ENCODE assay signal across 15 mouse cellular contexts in genomic region chr1:38442887-38443286, GRCm38 (mm10).
A peak's percentile ranks its signal among the peaks of the same experiment; 100 is the strongest.
DNase-seq lines count a peak whose midpoint lies in the region; ATAC-seq lines count a peak whose summit lies in the region.
"Had no signal": no experiment of that assay in that cellular context is flagged by ENCODE, and none has a peak within 500 bp of the region (broad histone marks: within the 10 kb centered on the region; RNA-seq: fewer than 3 reads in every experiment).

No protein-coding gene starts in this region.

- peaks cover 75% of the 10 kb centered on the region for H3K4me1 ChIP-seq in midbrain, embryonic 10.5 days
- peaks cover 50% of the 10 kb centered on the region for H3K4me1 ChIP-seq in midbrain, embryonic 11.5 days (ENCODE audit: control insufficient read depth, insufficient read depth, low read length)
- peaks cover 43% of the 10 kb centered on the region for H3K4me1 ChIP-seq in heart, embryonic 16.5 days (ENCODE audit: control insufficient read depth, insufficient read depth, low read length)
- H3K4me1 ChIP-seq in liver, embryonic 16.5 days (ENCODE audit: control insufficient read depth, low read depth, low read length): peaks cover 34% of the 10 kb centered on the region

- no peak overlapping the region for H3K4me3 ChIP-seq in midbrain, embryonic 10.5 days
- no peak overlapping the region for H3K4me3 ChIP-seq in midbrain, embryonic 11.5 days (ENCODE audit: low read depth, low read length)
- no peak overlapping the region for H3K4me3 ChIP-seq in heart, embryonic 16.5 days (ENCODE audit: low read length)
- no peak overlapping the region for H3K4me3 ChIP-seq in liver, embryonic 16.5 days (ENCODE audit: low read depth, low read length)
- H3K4me3 ChIP-seq: forebrain, embryonic 12.5 days; layer of hippocampus, adult 2 months had no signal

- H3K36me3 ChIP-seq in midbrain, embryonic 10.5 days: no peaks in the 10 kb centered on the region
- H3K36me3 ChIP-seq in midbrain, embryonic 11.5 days (ENCODE audit: control insufficient read depth, insufficient read depth, low read length): no peaks in the 10 kb centered on the region
- no peaks in the 10 kb centered on the region for H3K36me3 ChIP-seq in heart, embryonic 16.5 days (ENCODE audit: control insufficient read depth, insufficient read depth)
- no peaks in the 10 kb centered on the region for H3K36me3 ChIP-seq in liver, embryonic 16.5 days (ENCODE audit: control insufficient read depth, insufficient read depth)
- H3K36me3 ChIP-seq: forebrain, embryonic 12.5 days had no signal

- no peaks in the 10 kb centered on the region for H3K27me3 ChIP-seq in midbrain, embryonic 10.5 days (ENCODE audit: low read depth, poor library complexity, severe bottlenecking)
- H3K27me3 ChIP-seq in midbrain, embryonic 11.5 days (ENCODE audit: control insufficient read depth, insufficient read depth, low read length): no peaks in the 10 kb centered on the region; the same call in 1 of the 2 replicates
- no peaks in the 10 kb centered on the region for H3K27me3 ChIP-seq in heart, embryonic 16.5 days (ENCODE audit: control insufficient read depth, insufficient read depth, low read length)
- no peaks in the 10 kb centered on the region for H3K27me3 ChIP-seq in liver, embryonic 16.5 days (ENCODE audit: control insufficient read depth, insufficient read depth, low read depth, low read length)
- H3K27me3 ChIP-seq: forebrain, embryonic 12.5 days had no signal

- peak; percentile 74 for DNase-seq in heart, adult 11 months
- no peak for DNase-seq in heart, postnatal 36 days
- DNase-seq in midbrain, embryonic 10.5 days (ENCODE audit: low spot score): no peak
- no peak for DNase-seq in midbrain, embryonic 11.5 days (ENCODE audit: low spot score, missing footprints)
- no peak for DNase-seq in cerebellum, adult 11 months
- no peak for DNase-seq in gastrocnemius, adult 8-10 months (ENCODE audit: low spot score in 2 of 2)
- DNase-seq: cerebellum, adult 18-20 months; right cerebral cortex, postnatal 4 days; thymus, adult 18-20 months had no signal

- no peaks in the 10 kb centered on the region for H3K9me3 ChIP-seq in midbrain, embryonic 10.5 days (replicated peaks)
- no peaks in the 10 kb centered on the region for H3K9me3 ChIP-seq in midbrain, embryonic 11.5 days (ENCODE audit: control insufficient read depth, low read length)
- H3K9me3 ChIP-seq in heart, embryonic 16.5 days (replicated peaks; ENCODE audit: control insufficient read depth, low read length): no peaks in the 10 kb centered on the region
- no peaks in the 10 kb centered on the region for H3K9me3 ChIP-seq in liver, embryonic 16.5 days (replicated peaks; ENCODE audit: control insufficient read depth, low read length)
- H3K9me3 ChIP-seq: forebrain, embryonic 12.5 days had no signal

- ATAC-seq in midbrain, embryonic 11.5 days (ENCODE audit: low FRiP score): no peak
- peak; percentile 89 for ATAC-seq in heart, embryonic 16.5 days (replicated peaks; ENCODE audit: extremely low read depth, insufficient read depth, low FRiP score)
- no peak for ATAC-seq in liver, embryonic 16.5 days (ENCODE audit: low read depth)
- ATAC-seq: intestine, embryonic 16.5 days had no signal

- no peak overlapping the region for H3K9ac ChIP-seq in midbrain, embryonic 11.5 days (ENCODE audit: low read length)
- H3K9ac ChIP-seq in heart, embryonic 16.5 days (ENCODE audit: low read length): no peak overlapping the region
- H3K9ac ChIP-seq in liver, embryonic 16.5 days (ENCODE audit: low read depth, low read length): peak overlapping the region; percentile 20; the same call in 1 of the 2 replicates
- H3K9ac ChIP-seq: forebrain, embryonic 12.5 days had no signal

- H3K4me2 ChIP-seq in midbrain, embryonic 11.5 days: no peak overlapping the region
- peak overlapping the region; percentile 36 for H3K4me2 ChIP-seq in heart, embryonic 16.5 days (ENCODE audit: low read depth, low read length)
- peak overlapping the region; percentile 27 for H3K4me2 ChIP-seq in liver, embryonic 16.5 days (ENCODE audit: low read depth, low read length)
- H3K4me2 ChIP-seq: forebrain, embryonic 12.5 days had no signal

- WGBS in midbrain, embryonic 10.5 days: 86% methylated on average over 3 of the region's 3 CpGs
- 80% methylated on average over 3 of the region's 3 CpGs for WGBS in midbrain, embryonic 11.5 days
- 29% methylated on average over 3 of the region's 3 CpGs for WGBS in heart, embryonic 16.5 days
- 57% methylated on average over 3 of the region's 3 CpGs for WGBS in liver, embryonic 16.5 days (ENCODE audit: insufficient replicate concordance)

- intact Hi-C loops in heart, postnatal 36 days (cut with DNase I): no loop called here

- H3K27ac ChIP-seq in midbrain, embryonic 10.5 days (replicated peaks): peak overlapping the region; percentile 38; the same call in 1 of the 2 replicates
- no peak overlapping the region for H3K27ac ChIP-seq in midbrain, embryonic 11.5 days (ENCODE audit: low read depth, low read length)
- H3K27ac ChIP-seq in heart, embryonic 16.5 days (ENCODE audit: low read length): peak overlapping the region; percentile 85
- no peak overlapping the region; the same call in 1 of the 2 replicates for H3K27ac ChIP-seq in liver, embryonic 16.5 days (ENCODE audit: low read length)
- H3K27ac ChIP-seq: forebrain, embryonic 12.5 days; kidney, postnatal 0 days; layer of hippocampus, adult 2 months had no signal

Comparison
In these comparisons a context has a peak if more than half of its experiments do, and no peak if none do; other contexts are left out.
1. H3K27ac ChIP-seq: peak in midbrain, embryonic 10.5 days (single experiment) and heart, embryonic 16.5 days (single experiment); none in midbrain, embryonic 11.5 days (single experiment) and liver, embryonic 16.5 days (single experiment).